Mouse (Mus musculus) intestine, embryonic 15.5 days (tissue): ENCODE measurements around the gene Slc22a1. TPM values are rescaled to one million over a fixed set of nuclear protein-coding genes. Genes with fewer than 3 reads are reported as not detected.
A peak's percentile ranks its signal among the peaks of the same experiment; 100 is the strongest.

Source experiments
- ATAC-seq: fragments of 200-750 bp; cut with Nextera tagmentation; 2 replicates; pipeline ENCODE4 v1.8.0; 2017; ENCODE audit warnings: moderate TSS enrichment, moderate library complexity
- H3K27ac ChIP-seq: fragments of 300-500 bp; sonication (generic); 2 replicates; pipeline ENCODE4 v1.5.1; 2015; ENCODE audit warnings: mild to moderate bottlenecking, inconsistent platforms
- H3K27me3 ChIP-seq: fragments of 300-500 bp; sonication (generic); replicated peaks from 2 replicates; pipeline ENCODE4 v1.6.1; 2015; ENCODE audit warnings: inconsistent platforms
- H3K36me3 ChIP-seq: fragments of 300-500 bp; sonication (generic); 2 replicates; pipeline ENCODE4 v1.6.1; 2015; ENCODE audit warnings: inconsistent platforms
- H3K4me1 ChIP-seq: fragments of 300-500 bp; sonication (generic); replicated peaks from 2 replicates; pipeline ENCODE4 v1.6.1; 2015; ENCODE audit warnings: inconsistent platforms
- H3K4me2 ChIP-seq: fragments of 300-500 bp; sonication (generic); replicated peaks from 2 replicates; pipeline ENCODE4 v1.6.1; 2015; ENCODE audit warnings: mild to moderate bottlenecking, inconsistent platforms
- H3K4me3 ChIP-seq: fragments of 300-500 bp; sonication (generic); replicated peaks from 2 replicates; pipeline ENCODE4 v1.5.1; 2015; ENCODE audit warnings: inconsistent platforms
- H3K9ac ChIP-seq: fragments of 300-500 bp; sonication (generic); 2 replicates; pipeline ENCODE4 v1.6.1; 2015; ENCODE audit warnings: inconsistent platforms
- H3K9me3 ChIP-seq: fragments of 300-500 bp; sonication (generic); 2 replicates; pipeline ENCODE4 v1.6.1; 2016; ENCODE audit warnings: inconsistent platforms
- WGBS: fragments of 180-500 bp; shearing (Covaris S2); methylation state at CpG from one replicate; pipeline ENCODE4 v1.1.7; 2015; 5-methylcytosine and 5-hydroxymethylcytosine counted together
- polyA plus RNA-seq: library from polyadenylated mRNA; unstranded; fragments of >200 nt; fragmentation: Nextera tagmentation; extraction: Ambion mirVana; gene quantifications from 2 replicates; pipeline ENCODE4 v1.2.1, GENCODE M21; 2015

Slc22a1 gene
- polyA plus RNA-seq, 1 experiment from 2014 or later, result 0.40 TPM

DNA sequence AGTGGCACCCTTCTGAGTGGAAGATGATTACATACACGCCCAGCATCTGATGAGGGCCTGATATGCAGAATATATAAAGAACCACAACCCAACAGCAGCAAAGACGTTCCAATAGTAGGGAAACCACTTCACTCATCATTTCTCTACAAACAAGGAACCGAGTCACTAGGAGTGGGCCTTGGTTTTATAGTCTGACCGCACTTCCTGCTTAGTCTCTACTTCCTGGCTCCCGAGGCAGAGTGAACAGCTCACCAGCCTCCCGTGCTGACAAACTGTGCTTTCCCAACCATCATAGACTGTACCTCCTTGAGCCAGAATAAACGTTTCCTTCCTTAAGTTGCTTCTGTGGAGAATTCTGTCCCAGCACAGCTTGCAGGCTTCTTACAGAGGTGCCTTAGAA is 19.8 kb downstream of the Slc22a1 start:
- WGBS, result 61% methylated on average over 7 of the region's 7 CpGs
- H3K27ac ChIP-seq, result no peak overlapping the region
- H3K27me3 ChIP-seq, result no peaks in the 10 kb centered on the region
- H3K9me3 ChIP-seq, result no peaks in the 10 kb centered on the region
- H3K36me3 ChIP-seq, result no peaks in the 10 kb centered on the region
- no peak for ATAC-seq
- H3K9ac ChIP-seq, result no peak overlapping the region
- H3K4me1 ChIP-seq, result no peaks in the 10 kb centered on the region
- H3K4me3 ChIP-seq, result no peak overlapping the region
- no peak overlapping the region for H3K4me2 ChIP-seq

DNA sequence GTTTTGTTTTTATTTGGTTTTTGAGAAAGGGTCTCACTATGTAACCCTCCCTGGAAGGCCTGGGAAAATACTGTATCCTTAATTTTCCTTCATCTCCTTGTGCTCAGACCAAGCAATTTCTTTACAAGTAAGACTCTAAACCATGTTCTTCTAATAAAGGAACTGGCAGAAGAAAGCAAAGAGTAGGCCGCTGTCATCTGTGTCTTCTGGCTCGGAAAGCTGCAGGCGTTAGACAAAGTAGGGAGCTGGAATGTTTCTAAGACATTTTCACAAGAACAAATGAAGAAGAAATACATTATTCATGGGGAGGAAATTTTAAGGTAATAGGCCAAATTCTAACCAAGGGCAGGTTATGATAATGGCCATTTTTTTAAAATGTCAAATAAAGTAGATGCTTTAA is 21.6 kb downstream of the Slc22a1 start:
- H3K36me3 ChIP-seq, result no peaks in the 10 kb centered on the region
- WGBS, result 84% methylated on average over 3 of the region's 3 CpGs
- H3K4me2 ChIP-seq, result no peak overlapping the region
- no peak overlapping the region for H3K27ac ChIP-seq
- H3K4me3 ChIP-seq, result no peak overlapping the region
- no peaks in the 10 kb centered on the region for H3K4me1 ChIP-seq
- ATAC-seq, result no peak
- no peaks in the 10 kb centered on the region for H3K27me3 ChIP-seq
- no peak overlapping the region for H3K9ac ChIP-seq
- H3K9me3 ChIP-seq, result no peaks in the 10 kb centered on the region

DNA sequence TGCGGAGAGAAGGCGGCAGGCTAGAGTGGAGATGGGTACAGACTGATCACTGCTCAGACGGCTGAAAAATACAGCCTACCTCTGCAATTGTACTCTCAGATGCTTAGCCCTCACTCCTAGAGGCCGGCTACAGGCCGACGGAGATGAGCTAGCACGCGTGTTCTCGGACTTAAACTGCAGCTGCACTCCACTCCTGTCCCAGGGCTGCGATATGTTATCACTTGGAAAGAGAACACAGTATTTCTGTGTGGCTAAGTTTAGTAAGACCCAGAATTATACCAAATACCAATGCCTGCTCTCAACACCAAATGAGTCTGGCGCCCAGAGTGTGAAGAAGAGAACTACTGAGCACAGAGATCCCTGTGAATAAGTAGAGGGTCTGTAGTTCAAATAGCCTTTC is 23.0 kb downstream of the Slc22a1 start:
- no peak overlapping the region for H3K4me3 ChIP-seq
- no peaks in the 10 kb centered on the region for H3K27me3 ChIP-seq
- H3K4me2 ChIP-seq, result no peak overlapping the region
- no peaks in the 10 kb centered on the region for H3K9me3 ChIP-seq
- H3K36me3 ChIP-seq, result no peaks in the 10 kb centered on the region
- no peak overlapping the region for H3K9ac ChIP-seq
- ATAC-seq, result no peak
- WGBS, result 90% methylated on average over 11 of the region's 11 CpGs
- H3K27ac ChIP-seq, result no peak overlapping the region
- H3K4me1 ChIP-seq, result no peaks in the 10 kb centered on the region

DNA sequence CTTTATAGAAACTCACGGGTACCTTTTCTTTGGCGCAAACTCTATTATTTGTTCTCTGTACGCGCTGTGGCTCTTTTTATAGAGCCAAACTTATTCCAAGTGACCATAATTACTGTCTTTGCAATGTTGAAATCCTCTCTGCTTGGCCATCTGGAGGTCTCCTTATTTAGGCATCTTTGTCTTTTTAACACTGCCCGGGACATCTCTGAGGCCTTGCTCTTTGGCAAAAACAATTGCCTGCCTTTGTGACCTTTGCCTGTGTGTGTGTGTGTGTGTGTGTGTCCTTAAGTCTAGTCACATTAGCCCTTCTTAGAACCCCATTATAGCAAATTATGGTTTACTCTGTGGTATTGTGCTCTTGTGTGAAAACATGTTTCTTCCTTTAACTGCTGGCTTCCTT is 30.2 kb downstream of the Slc22a1 start:
- no peaks in the 10 kb centered on the region for H3K36me3 ChIP-seq
- H3K4me2 ChIP-seq, result no peak overlapping the region
- no peak overlapping the region for H3K4me3 ChIP-seq
- H3K9me3 ChIP-seq, result no peaks in the 10 kb centered on the region
- 75% methylated on average over 5 of the region's 5 CpGs for WGBS
- H3K9ac ChIP-seq, result no peak overlapping the region
- H3K27ac ChIP-seq, result no peak overlapping the region
- H3K27me3 ChIP-seq, result no peaks in the 10 kb centered on the region
- no peak for ATAC-seq
- H3K4me1 ChIP-seq, result no peaks in the 10 kb centered on the region

- WGBS, result 69% methylated on average over 4 of the region's 4 CpGs
- Histone ChIP-seq H3K27me3 (no peaks in the 10 kb centered on the region; the same call in 1 of the 2 replicates), H3K36me3 (no peaks in the 10 kb centered on the region), H3K4me3 (no peak overlapping the region), H3K4me2 (no peak overlapping the region), H3K27ac (no peak overlapping the region), H3K9ac (no peak overlapping the region), H3K9me3 (no peaks in the 10 kb centered on the region), H3K4me1 (no peaks in the 10 kb centered on the region)
- no peak for ATAC-seq
Observed at GRCm38 (mm10) chr17:12641087-12641486, 34.5 kb downstream of the Slc22a1 start.

GRCm38 (mm10) chr17:12639585-12639984 is 36.0 kb downstream of the Slc22a1 start:
- no peak for ATAC-seq
- no peaks in the 10 kb centered on the region for H3K4me1 ChIP-seq
- WGBS, result 87% methylated on average over 3 of the region's 3 CpGs
- no peak overlapping the region for H3K4me2 ChIP-seq
- H3K27ac ChIP-seq, result no peak overlapping the region
- H3K9ac ChIP-seq, result no peak overlapping the region
- H3K9me3 ChIP-seq, result no peaks in the 10 kb centered on the region
- no peaks in the 10 kb centered on the region for H3K36me3 ChIP-seq
- no peak overlapping the region for H3K4me3 ChIP-seq
- no peaks in the 10 kb centered on the region; the same call in 1 of the 2 replicates for H3K27me3 ChIP-seq

- H3K27ac ChIP-seq, result no peak overlapping the region
Observed at GRCm38 (mm10) chr17:12634814-12635213, 40.8 kb downstream of the Slc22a1 start.

DNA sequence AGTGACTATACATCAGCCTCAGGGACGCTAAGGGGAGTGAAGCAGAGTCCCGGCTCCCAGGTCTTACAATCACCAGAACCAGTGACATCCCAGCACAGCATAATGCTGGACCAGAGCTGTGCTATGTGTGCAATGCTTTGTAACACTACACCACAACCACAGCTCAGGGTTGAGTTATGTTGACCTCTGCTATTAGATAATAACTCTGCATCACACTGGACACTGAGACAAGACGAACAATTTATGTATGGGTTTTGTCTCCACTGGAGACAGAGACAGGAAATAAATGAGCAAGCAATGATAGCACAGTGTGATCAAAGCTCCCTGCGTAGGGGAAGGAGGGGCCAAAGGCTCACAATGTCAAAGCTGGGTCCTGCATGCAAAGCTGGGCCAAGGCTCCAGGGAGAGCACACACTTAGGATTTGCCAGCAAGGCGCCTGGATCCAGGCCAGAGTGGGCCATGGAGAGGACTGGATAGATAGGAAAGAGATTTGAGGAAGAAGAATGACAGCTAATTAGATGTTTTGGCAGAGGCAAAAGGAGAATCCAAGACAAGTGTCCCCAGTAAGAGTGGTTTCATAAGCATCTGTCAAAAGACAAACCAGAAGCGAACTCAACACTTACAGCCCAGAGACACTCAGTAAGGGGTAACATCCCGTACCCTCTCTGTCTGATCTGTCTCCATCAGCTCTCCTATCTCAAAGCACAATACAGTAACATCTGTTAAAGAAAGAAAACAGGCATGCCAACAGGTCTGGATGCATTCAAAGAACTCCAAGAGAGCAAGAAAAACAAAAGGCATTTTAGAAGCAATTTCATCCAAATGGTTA is 43.6 kb downstream of the Slc22a1 start:
- ATAC-seq, result peak; percentile 47
- no peak overlapping the region for H3K27ac ChIP-seq

More at GRCm38 (mm10) chr17:12634814-12635213, 40.8 kb downstream of the Slc22a1 start:
- H3K4me2 ChIP-seq, result no peak overlapping the region
- no peaks in the 10 kb centered on the region; the same call in 1 of the 2 replicates for H3K27me3 ChIP-seq
- H3K36me3 ChIP-seq, result no peaks in the 10 kb centered on the region
- WGBS, result 49% methylated on average over 4 of the region's 4 CpGs
- no peak overlapping the region for H3K9ac ChIP-seq
- H3K4me3 ChIP-seq, result no peak overlapping the region
- no peak for ATAC-seq
- H3K9me3 ChIP-seq, result no peaks in the 10 kb centered on the region
- H3K4me1 ChIP-seq, result no peaks in the 10 kb centered on the region

GRCm38 (mm10) chr17:12630976-12631730 is 44.5 kb downstream of the Slc22a1 start:
- Histone ChIP-seq H3K4me2 (no peak overlapping the region), H3K27ac (no peak overlapping the region), H3K27me3 (no peaks in the 10 kb centered on the region), H3K36me3 (no peaks in the 10 kb centered on the region), H3K4me3 (no peak overlapping the region), H3K9me3 (no peaks in the 10 kb centered on the region), H3K9ac (no peak overlapping the region), H3K4me1 (no peaks in the 10 kb centered on the region)
- ATAC-seq, result no peak
- 55% methylated on average over 6 of the region's 6 CpGs for WGBS

More for the DNA sequence above, 43.6 kb downstream of the Slc22a1 start:
- Histone ChIP-seq H3K4me2 (no peak overlapping the region), H3K9me3 (no peaks in the 10 kb centered on the region), H3K27me3 (no peaks in the 10 kb centered on the region), H3K36me3 (no peaks in the 10 kb centered on the region), H3K9ac (no peak overlapping the region), H3K4me3 (no peak overlapping the region), H3K4me1 (no peaks in the 10 kb centered on the region)
- 37% methylated on average over 7 of the region's 7 CpGs for WGBS

GRCm38 (mm10) chr17:12627983-12628382 is 47.6 kb downstream of the Slc22a1 start:
- no peaks in the 10 kb centered on the region for H3K9me3 ChIP-seq
- no peaks in the 10 kb centered on the region for H3K36me3 ChIP-seq
- H3K9ac ChIP-seq, result no peak overlapping the region
- H3K27me3 ChIP-seq, result no peaks in the 10 kb centered on the region
- no peak for ATAC-seq
- H3K4me1 ChIP-seq, result no peaks in the 10 kb centered on the region
- no peak overlapping the region for H3K27ac ChIP-seq
- no peak overlapping the region for H3K4me2 ChIP-seq
- H3K4me3 ChIP-seq, result no peak overlapping the region
- WGBS, result 83% methylated on average over 4 of the region's 4 CpGs

DNA sequence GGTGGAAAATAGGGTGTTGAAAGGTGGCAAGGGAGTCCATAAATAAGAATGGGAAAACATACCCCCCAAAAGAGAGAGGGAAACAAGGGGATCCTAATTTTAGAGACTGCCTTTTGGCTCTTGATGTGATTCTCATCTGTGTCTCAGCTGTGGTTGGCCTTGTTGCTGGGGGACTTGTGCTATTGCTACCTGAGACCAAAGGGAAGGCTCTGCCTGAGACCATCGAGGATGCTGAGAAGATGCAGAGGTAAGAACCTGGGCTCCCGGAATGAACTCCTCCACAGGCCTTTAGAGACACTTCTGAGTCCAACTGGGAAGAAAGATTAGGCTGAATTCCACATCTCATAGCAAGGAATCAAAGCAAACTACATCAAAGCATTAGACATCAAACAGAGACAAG is 56.0 kb downstream of the Slc22a1 start:
- WGBS, result 86% methylated on average over 2 of the region's 2 CpGs
- no peaks in the 10 kb centered on the region for H3K27me3 ChIP-seq
- no peak overlapping the region for H3K27ac ChIP-seq
- H3K9me3 ChIP-seq, result no peaks in the 10 kb centered on the region
- H3K4me1 ChIP-seq, result no peaks in the 10 kb centered on the region
- H3K4me3 ChIP-seq, result no peak overlapping the region
- no peak for ATAC-seq
- no peak overlapping the region for H3K9ac ChIP-seq
- no peak overlapping the region for H3K4me2 ChIP-seq
- no peaks in the 10 kb centered on the region for H3K36me3 ChIP-seq

- Histone ChIP-seq H3K4me1 (no peaks in the 10 kb centered on the region), H3K4me2 (no peak overlapping the region), H3K9me3 (no peaks in the 10 kb centered on the region), H3K4me3 (no peak overlapping the region), H3K27me3 (no peaks in the 10 kb centered on the region), H3K9ac (no peak overlapping the region), H3K36me3 (no peaks in the 10 kb centered on the region), H3K27ac (no peak overlapping the region)
- no peak for ATAC-seq
- 44% methylated on average over 4 of the region's 4 CpGs for WGBS
Observed at GRCm38 (mm10) chr17:12615429-12615828, 60.2 kb downstream of the Slc22a1 start.
